Mouse (Mus musculus): ENCODE data around the gene Kcnq4. TPM values are rescaled to one million over a fixed set of nuclear protein-coding genes. Genes with fewer than 3 reads are reported as not detected.
A peak's percentile ranks its signal among the peaks of the same experiment; 100 is the strongest.

Kcnq4 gene
- polyA plus RNA-seq, 1 experiment, result not detected

- H3K27me3 ChIP-seq (ENCODE audit: control insufficient read depth), result peaks cover 30% of the 10 kb centered on the region
- no peak overlapping the region for H3K4me3 ChIP-seq (replicated peaks)
- TF ChIP-seq GATA1 (IDR thresholded peaks at IDR 0.05; ENCODE audit: low read length), result no peak
- no peak for TF ChIP-seq TAL1 (IDR thresholded peaks at IDR 0.05; ENCODE audit: low read length)
- H3K36me3 ChIP-seq (ENCODE audit: control insufficient read depth), result no peaks in the 10 kb centered on the region
- H3K9me3 ChIP-seq (ENCODE audit: control insufficient read depth, low read length), result no peaks in the 10 kb centered on the region
- peaks cover 5% of the 10 kb centered on the region for H3K4me1 ChIP-seq (ENCODE audit: control insufficient read depth)
These were observed 55.7 kb downstream of the Kcnq4 start for GRCm38 (mm10) chr4:120692717-120693116.

- Histone ChIP-seq H3K4me3 (replicated peaks) (no peak overlapping the region), H3K4me1 (ENCODE audit: control insufficient read depth) (peaks cover under 1% of the 10 kb centered on the region), H3K27me3 (ENCODE audit: control insufficient read depth) (peaks cover 7% of the 10 kb centered on the region), H3K9me3 (ENCODE audit: control insufficient read depth, low read length) (no peaks in the 10 kb centered on the region), H3K36me3 (ENCODE audit: control insufficient read depth) (no peaks in the 10 kb centered on the region)
- TF ChIP-seq GATA1 (IDR thresholded peaks at IDR 0.05; ENCODE audit: low read length), result no peak
- no peak for TF ChIP-seq TAL1 (IDR thresholded peaks at IDR 0.05; ENCODE audit: low read length)
These were observed 59.1 kb downstream of the Kcnq4 start for GRCm38 (mm10) chr4:120689317-120689716.

GRCm38 (mm10) chr4:120687282-120687681, 61.1 kb downstream of the Kcnq4 start:
- Histone ChIP-seq H3K4me3 (replicated peaks) (no peak overlapping the region), H3K9me3 (ENCODE audit: control insufficient read depth, low read length) (no peaks in the 10 kb centered on the region), H3K27me3 (ENCODE audit: control insufficient read depth) (no peaks in the 10 kb centered on the region), H3K4me1 (ENCODE audit: control insufficient read depth) (peaks cover 20% of the 10 kb centered on the region), H3K36me3 (ENCODE audit: control insufficient read depth) (no peaks in the 10 kb centered on the region)
- TF ChIP-seq GATA1 (IDR thresholded peaks at IDR 0.05; ENCODE audit: low read length), result no peak
- no peak for TF ChIP-seq TAL1 (IDR thresholded peaks at IDR 0.05; ENCODE audit: low read length)

- Histone ChIP-seq H3K4me3 (replicated peaks) (no peak overlapping the region), H3K27me3 (ENCODE audit: control insufficient read depth) (no peaks in the 10 kb centered on the region), H3K4me1 (ENCODE audit: control insufficient read depth) (peaks cover 52% of the 10 kb centered on the region), H3K9me3 (ENCODE audit: control insufficient read depth, low read length) (no peaks in the 10 kb centered on the region), H3K36me3 (ENCODE audit: control insufficient read depth) (no peaks in the 10 kb centered on the region; the same call in 1 of the 2 replicates)
- TF ChIP-seq GATA1 (IDR thresholded peaks at IDR 0.05; ENCODE audit: low read length) (no peak), TAL1 (IDR thresholded peaks at IDR 0.05; ENCODE audit: low read length) (no peak)
These were observed 65.0 kb downstream of the Kcnq4 start for GRCm38 (mm10) chr4:120683278-120683997.

DNA sequence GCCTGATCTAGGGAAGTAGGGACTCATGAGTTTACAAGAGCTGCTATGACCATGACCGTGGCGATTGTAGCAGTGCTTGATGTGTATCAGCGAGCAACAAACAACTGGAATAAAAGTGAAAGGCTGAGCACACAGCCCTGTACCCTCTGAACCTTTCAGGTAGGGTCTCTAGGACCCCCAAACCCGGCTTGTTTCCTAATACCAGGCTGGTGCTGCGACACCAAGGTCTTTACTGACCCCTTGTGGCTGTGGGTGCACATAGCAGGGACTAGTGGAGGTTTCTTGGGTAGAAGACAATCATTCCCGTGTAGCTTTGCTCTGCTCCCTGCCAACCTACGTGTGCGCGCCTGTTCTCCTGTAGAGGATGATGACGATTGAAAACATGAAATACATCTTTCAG, 66.2 kb downstream of the Kcnq4 start:
- Histone ChIP-seq H3K27me3 (ENCODE audit: control insufficient read depth) (no peaks in the 10 kb centered on the region), H3K9me3 (ENCODE audit: control insufficient read depth, low read length) (no peaks in the 10 kb centered on the region), H3K4me3 (replicated peaks) (no peak overlapping the region), H3K36me3 (ENCODE audit: control insufficient read depth) (no peaks in the 10 kb centered on the region; the same call in 1 of the 2 replicates), H3K4me1 (ENCODE audit: control insufficient read depth) (peaks cover 60% of the 10 kb centered on the region)
- TF ChIP-seq TAL1 (IDR thresholded peaks at IDR 0.05; ENCODE audit: low read length), result no peak
- no peak for TF ChIP-seq GATA1 (IDR thresholded peaks at IDR 0.05; ENCODE audit: low read length)

GRCm38 (mm10) chr4:120680953-120681352, 67.5 kb downstream of the Kcnq4 start:
- no peaks in the 10 kb centered on the region for H3K27me3 ChIP-seq (ENCODE audit: control insufficient read depth)
- H3K36me3 ChIP-seq (ENCODE audit: control insufficient read depth), result no peaks in the 10 kb centered on the region; the same call in 1 of the 2 replicates
- no peak overlapping the region for H3K4me3 ChIP-seq (replicated peaks)
- no peaks in the 10 kb centered on the region for H3K9me3 ChIP-seq (ENCODE audit: control insufficient read depth, low read length)
- peaks cover 71% of the 10 kb centered on the region for H3K4me1 ChIP-seq (ENCODE audit: control insufficient read depth)
- TF ChIP-seq TAL1 (IDR thresholded peaks at IDR 0.05; ENCODE audit: low read length) (no peak), GATA1 (IDR thresholded peaks at IDR 0.05; ENCODE audit: low read length) (no peak)

DNA sequence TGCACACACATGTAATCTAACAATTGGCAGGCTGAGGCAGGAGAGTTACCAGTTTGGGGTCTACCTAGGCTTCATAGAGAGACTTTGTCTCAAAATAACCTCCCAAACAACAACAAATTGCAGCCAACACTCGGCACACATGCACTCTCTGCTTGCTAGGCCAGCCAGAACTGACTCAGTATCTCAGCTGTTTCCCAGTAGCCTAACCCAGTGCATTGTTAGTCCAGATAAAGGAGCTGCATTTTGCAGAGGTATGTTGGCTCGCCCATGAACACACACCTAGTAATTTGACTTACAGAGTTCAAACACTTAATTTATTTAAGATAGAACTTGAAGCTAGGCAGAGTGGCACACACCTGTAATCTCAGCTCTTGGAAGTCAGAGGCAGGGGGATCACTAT, 72.8 kb downstream of the Kcnq4 start:
- Histone ChIP-seq H3K4me3 (replicated peaks) (no peak overlapping the region), H3K36me3 (ENCODE audit: control insufficient read depth) (peaks cover 3% of the 10 kb centered on the region; the same call in 1 of the 2 replicates), H3K27me3 (ENCODE audit: control insufficient read depth) (no peaks in the 10 kb centered on the region), H3K4me1 (ENCODE audit: control insufficient read depth) (peaks cover 89% of the 10 kb centered on the region), H3K9me3 (ENCODE audit: control insufficient read depth, low read length) (no peaks in the 10 kb centered on the region)
- TF ChIP-seq TAL1 (IDR thresholded peaks at IDR 0.05; ENCODE audit: low read length) (no peak), GATA1 (IDR thresholded peaks at IDR 0.05; ENCODE audit: low read length) (no peak)

DNA sequence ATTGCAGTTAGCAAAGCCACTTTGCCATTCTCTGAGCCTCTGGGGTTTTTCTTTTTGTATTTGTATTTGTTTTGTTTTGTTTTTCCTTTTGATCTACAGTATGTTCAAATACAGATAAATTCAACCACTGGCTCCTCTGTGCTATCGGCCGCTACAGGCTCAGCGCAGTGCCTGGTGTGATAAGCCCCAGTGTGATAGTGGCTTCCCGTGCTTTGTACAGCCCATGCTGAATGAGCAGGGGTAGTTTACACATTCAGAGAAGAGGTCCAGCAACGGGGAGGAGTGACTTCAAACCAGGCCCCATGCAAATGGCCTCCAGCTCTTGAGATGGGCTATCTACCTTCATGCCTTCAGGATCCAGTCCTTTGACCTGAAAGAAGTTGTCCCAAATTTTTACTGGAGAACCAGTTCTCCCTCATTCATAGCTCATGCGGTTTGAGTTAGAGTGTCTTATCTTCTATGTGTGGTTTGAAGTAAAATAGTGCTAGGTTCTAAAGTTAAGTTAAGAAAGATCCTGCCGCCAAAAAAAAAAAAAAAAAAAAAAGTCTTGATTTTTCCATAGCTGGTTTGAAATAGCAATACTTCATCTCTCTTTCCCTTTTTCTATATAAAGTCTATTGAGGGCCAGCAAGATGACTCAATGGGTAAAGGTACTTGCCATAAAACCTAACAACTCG, 73.5 kb downstream of the Kcnq4 start:
- Histone ChIP-seq H3K36me3 (ENCODE audit: control insufficient read depth) (peaks cover 8% of the 10 kb centered on the region), H3K27me3 (ENCODE audit: control insufficient read depth) (no peaks in the 10 kb centered on the region), H3K9me3 (ENCODE audit: control insufficient read depth, low read length) (peaks cover 3% of the 10 kb centered on the region; the same call in 1 of the 2 replicates), H3K4me3 (replicated peaks) (peak overlapping the region; percentile 42), H3K4me1 (ENCODE audit: control insufficient read depth) (peaks cover 91% of the 10 kb centered on the region)
- TF ChIP-seq GATA1 (IDR thresholded peaks at IDR 0.05; ENCODE audit: low read length) (peak; percentile 98), TAL1 (IDR thresholded peaks at IDR 0.05; ENCODE audit: low read length) (peak; percentile 95)

- peaks cover 92% of the 10 kb centered on the region for H3K4me1 ChIP-seq (ENCODE audit: control insufficient read depth)
- peaks cover 21% of the 10 kb centered on the region for H3K36me3 ChIP-seq (ENCODE audit: control insufficient read depth)
- no peaks in the 10 kb centered on the region for H3K27me3 ChIP-seq (ENCODE audit: control insufficient read depth)
- H3K4me3 ChIP-seq (replicated peaks), result no peak overlapping the region
- H3K9me3 ChIP-seq (ENCODE audit: control insufficient read depth, low read length), result peaks cover 8% of the 10 kb centered on the region; the same call in 1 of the 2 replicates
- TF ChIP-seq TAL1 (IDR thresholded peaks at IDR 0.05; ENCODE audit: low read length), result no peak
- no peak for TF ChIP-seq GATA1 (IDR thresholded peaks at IDR 0.05; ENCODE audit: low read length)
These were observed 74.8 kb downstream of the Kcnq4 start for GRCm38 (mm10) chr4:120673606-120674005.

All from erythroblast, embryonic 14.5 days (primary cell).